Mouse (Mus musculus) urinary bladder, postnatal 4 days (tissue): ENCODE measurements around the gene Wwox.

Experiments used
- DNase-seq, 2 experiments: peaks; one replicate each; pipeline ENCODE4 v3.0.0; 2021 to 2022; ENCODE audit warnings: low spot score in 2 of 2

The Wwox gene

GRCm38 (mm10) chr8:115216801-115217200, 777.3 kb downstream of the Wwox start:
- DNase-seq: no peak

GRCm38 (mm10) chr8:115222545-115222944, 783.1 kb downstream of the Wwox start:
- DNase-seq: no peak

GRCm38 (mm10) chr8:115226781-115227583, 787.5 kb downstream of the Wwox start:
- no peak for DNase-seq

DNA sequence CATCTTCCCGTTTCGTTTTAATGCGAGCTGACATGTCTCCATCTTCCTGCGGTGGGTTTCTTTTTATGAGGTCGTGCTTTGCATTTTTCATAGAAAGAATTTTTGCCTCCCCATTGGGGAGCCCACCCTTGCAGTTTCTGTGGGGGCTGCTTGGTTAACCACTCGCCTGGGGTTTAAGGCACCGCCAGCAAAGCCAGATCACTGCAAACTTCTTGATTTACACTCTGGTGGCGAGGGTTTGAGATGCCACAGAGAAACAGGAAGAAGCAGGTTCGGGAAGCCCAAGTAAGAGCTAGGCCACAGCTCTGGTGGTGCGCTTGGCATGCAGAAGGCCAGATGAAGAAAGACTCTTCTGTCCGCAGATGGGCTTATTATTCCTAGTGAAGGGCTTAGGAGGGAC, 789.4 kb downstream of the Wwox start:
- DNase-seq: no peak

DNA sequence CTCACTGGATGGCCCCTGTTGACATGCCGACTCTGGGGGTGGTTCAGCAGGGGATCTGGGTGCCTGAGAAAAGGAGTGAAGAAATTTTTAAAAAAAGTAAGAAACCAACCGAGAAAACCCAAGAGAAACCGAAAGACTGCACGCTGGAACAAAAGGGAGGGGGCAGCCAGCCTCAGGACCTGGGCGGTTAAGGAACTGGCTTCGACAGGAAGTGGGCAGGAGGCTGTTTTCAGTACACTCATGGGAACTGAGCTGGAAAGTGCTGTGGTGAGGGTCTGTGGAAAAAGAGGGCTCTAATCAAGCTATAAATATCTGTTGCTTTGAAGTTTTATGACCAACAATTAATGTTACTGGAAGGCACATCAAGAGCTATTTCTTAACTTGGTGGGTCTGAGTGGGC, 794.6 kb downstream of the Wwox start:
- DNase-seq: no peak

- DNase-seq: no peak
Measured at GRCm38 (mm10) chr8:115237596-115237995, 798.1 kb downstream of the Wwox start.

DNA sequence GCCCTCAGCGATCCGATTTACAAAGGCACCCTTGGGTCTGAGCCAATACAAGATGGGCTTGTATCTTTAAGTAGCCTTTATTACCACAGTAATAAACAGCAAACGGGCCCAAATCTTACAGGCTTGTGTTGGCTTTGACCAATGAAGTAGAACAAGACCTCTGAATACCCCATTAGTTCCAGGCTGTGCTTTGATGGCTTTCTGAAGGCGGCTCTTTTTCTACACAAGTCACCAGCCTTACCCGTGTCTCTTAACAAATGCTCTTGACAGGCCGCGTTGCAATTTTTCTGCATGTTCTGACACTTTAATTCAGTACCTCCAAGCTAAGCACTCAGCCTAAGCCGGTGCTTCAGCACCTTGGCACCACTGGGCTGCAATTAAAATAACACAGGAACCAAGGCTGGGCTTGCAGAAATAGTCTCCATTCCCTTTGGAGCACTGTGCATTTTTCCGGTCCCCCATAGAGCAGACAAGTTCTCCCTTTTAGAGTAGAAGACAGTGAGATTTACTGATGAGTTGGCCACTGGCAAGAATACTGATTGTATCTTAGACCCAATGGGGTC, 804.1 kb downstream of the Wwox start:
- DNase-seq: no peak

DNA sequence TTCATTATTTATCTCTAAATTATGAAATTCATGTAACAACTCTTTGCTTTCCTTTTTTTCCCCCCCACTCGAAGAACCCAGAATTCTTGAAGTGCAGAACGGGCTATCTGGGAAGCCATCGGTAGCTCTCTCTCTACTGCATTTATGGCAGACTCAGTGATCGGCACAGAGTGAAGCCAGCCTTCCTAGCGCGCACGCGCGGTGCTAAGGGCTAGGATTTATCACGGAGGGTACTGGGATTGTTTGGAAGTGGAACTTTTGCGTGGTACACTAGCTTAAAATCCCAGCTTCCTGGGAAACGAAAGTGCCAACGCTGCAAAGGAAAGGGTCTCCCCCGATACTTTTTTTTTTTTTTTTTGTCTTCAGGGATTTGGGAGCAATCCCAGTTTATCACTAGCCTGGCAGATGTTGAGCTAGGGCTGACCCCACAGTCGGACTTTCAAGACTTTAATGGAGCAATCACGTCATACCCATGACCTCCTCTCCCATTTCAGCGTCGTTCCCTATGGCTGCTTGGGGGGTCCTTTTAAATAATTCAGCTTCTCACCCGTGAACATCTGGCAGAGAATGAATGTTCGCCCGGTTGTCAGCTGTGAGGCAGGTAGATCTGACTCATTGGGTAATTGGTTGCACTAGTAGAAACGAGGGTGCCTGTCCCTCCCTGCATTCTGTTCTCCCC, 810.4 kb downstream of the Wwox start:
- no peak for DNase-seq

DNA sequence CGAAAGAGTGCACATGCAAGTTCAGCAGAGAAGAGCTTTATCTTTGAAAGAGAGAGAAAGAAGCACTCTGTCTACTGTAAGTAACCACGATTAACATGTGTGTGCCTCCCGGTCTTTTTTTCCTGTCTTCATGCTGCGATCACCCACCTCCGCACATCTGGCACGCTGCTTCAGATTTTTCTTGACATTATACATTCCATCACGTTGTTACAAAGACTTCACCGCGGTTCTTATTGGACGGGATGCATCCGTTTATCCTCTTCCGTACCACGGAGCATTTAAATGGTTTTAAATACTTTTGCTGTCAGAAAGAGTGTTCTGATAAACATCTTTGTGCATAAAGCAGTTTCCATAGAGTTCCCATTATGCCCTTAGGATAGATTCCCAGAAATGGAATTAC, 816.1 kb downstream of the Wwox start:
- no peak for DNase-seq

- no peak for DNase-seq
Measured at GRCm38 (mm10) chr8:115257417-115257816, 818.0 kb downstream of the Wwox start.

DNA sequence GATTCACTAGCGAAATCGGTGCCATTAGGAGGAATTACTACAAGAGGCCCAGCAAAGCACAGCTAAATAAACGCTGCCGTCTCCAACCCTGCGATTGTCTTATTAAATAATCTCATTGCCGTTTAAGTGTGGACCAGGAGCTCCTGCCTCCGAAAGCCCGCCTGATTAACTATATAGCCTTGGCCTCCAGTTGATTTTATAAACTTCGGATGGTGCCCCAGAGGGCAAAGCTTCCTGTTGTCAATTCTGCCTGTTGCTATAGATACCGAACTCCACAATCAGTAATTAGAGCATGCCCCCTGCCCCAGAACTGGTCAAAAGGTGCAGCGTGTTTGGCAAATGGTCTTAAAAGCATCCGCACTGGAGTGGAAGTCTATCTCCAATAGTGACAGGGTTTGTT, 820.4 kb downstream of the Wwox start:
- no peak for DNase-seq

DNA sequence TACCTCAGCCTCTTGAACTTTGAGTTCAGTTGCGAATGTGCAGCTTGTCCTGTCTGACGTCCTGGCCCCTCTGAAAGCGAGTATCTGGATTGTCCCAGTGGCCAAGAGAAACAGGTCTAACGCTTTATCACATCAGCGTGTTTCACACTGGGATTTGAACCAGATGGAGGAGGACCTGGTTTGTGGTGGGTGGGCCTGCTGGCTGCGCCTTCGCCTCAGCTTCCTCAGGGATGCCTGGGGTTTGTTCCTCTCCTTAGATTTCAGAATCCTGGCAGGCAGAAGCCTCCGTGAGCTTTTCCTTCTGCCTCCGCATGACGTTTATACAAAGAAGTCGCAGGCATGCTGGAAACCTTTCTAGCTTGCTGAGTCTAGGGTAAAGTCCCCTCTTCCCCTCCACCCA, 827.7 kb downstream of the Wwox start:
- DNase-seq: no peak

GRCm38 (mm10) chr8:115269601-115270000, 830.1 kb downstream of the Wwox start:
- no peak for DNase-seq

- DNase-seq: no peak
Measured at GRCm38 (mm10) chr8:115273976-115274375, 834.5 kb downstream of the Wwox start.

DNA sequence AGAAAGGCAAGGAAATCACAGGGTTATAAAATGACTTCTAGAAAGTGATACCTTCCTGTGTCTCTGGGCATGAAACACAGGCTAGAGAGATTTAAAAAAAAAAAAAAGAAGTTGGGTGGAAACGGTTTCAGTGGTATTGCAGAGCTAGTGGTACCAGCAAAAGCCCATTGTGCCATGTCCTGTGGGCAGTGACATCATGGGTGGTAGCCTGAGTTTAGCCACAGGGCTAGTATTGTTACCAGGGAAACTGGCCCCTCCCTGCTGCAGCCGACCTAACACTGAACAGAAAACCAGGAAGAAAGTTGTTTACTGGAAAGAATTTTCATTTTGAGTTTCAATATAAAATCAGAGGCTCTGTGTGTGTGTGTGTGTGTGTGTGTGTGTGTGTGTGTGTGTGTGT, 836.8 kb downstream of the Wwox start:
- DNase-seq: no peak

DNA sequence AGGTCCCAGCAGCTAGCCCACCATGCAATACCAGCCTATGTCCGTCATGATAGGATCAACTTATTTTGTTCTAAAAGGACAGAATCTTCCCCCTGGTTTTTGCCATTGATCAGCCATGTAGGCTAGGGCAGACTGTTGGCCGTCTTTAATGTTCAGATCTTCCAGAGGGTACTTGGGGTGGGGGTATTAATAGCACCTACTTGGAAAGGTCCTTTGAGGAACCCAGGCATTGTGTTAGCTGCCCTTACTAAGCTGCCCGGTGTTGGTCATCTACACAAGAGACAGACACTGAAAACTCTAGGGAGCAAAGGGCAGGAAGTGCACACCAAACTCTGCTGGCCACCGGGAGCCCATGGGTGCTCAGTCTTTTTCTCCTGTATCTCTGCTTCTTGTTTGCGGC, 838.8 kb downstream of the Wwox start:
- no peak for DNase-seq

DNA sequence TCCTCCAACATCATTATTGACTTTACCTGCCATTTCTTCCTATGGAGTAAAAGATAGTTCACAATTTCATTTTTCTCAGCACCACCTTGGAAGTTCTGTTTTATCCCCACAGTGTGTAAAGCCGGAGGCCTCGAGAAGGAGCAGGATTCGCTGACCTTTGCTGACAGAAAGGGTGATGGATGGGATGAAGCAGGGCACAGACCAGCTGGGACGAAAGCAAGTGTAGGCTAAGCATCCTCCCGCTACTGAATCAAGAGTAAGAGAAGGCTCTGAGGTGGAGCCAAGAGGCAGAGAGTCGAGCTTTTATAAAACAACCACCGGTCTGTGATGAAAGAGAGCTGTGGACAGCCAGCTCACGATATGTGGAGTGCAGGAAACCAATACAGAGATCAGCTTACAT, 850.8 kb downstream of the Wwox start:
- DNase-seq: no peak

DNA sequence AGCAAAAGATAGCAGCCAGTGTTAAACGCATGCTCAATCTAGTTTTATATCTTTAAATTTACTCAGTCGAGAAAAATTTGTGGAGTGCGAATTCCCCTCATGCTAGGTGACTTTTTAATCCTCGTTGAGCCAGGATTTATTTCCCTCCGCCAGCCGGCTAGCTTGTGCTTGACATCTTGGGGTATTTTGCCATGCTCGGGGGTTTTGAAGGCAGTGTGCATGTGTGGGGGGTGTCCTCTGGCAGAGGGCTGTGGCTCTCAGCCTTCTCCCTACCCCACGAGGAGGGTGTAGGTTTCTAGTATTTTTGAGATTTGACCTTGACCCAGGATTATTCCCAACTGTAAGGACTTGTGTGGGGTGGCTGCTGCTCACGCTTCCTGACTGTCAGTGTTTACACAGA, 857.3 kb downstream of the Wwox start:
- DNase-seq: peak in 1 of 2 experiments; percentile 52

- DNase-seq: no peak
Measured at GRCm38 (mm10) chr8:115302484-115302883, 863.0 kb downstream of the Wwox start.

GRCm38 (mm10) chr8:115307412-115307811, 868.0 kb downstream of the Wwox start:
- DNase-seq: no peak

- DNase-seq: no peak
Measured at GRCm38 (mm10) chr8:115311003-115311402, 871.5 kb downstream of the Wwox start.

DNA sequence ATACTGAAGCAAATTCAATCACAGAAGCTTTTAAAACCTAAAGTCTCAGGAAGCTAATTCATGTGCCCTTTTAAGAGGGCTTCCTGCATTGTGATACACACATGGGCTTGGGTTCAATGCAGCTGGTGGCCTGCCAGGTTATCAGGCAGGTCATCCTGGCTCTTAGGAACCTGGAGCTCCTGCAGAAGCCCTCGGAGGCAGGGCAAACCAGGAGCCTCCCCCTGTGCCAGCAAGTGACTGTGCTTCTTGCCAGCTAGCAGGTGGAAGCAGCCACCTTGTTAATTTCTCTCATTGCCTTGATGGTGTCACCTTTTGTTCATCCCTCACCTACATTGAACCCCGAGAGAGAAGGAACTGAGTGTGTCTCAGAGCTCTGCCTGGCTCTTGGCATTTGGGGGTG, 872.9 kb downstream of the Wwox start:
- no peak for DNase-seq

DNA sequence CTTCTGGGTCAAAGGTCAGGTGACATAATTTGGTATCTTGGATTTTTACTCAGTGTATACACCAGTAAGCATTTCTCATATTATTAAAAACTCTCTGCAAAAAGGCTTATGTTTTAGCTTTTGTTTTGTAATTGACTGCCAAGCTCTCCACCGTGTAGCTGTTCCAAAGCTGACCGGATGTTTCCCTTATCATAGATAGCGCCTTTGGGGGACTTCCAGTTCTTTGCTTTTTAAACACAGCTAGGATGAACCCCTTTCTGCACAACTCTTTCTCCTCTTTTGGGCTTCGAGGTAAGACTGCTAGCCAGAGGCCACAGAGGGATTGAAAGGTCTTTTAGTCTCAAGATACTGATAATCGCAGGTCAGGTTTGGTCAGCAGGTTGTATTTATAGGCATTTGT, 883.0 kb downstream of the Wwox start:
- no peak for DNase-seq
